Mouse (Mus musculus): ENCODE data around the gene Gm21954.

The Gm21954 gene

GRCm38 (mm10) chr3:55472110-55472509 is at the start of gene Gm21954:
Gm21954 (minus strand) TSS chr3:55472210.
- DNase-seq (ENCODE audit: low spot score) = no peak

GRCm38 (mm10) chr3:55521776-55522175 is 49.8 kb upstream of the Gm21954 start:
- DNase-seq (ENCODE audit: low spot score) = no peak

GRCm38 (mm10) chr3:55520240-55521180 is 48.5 kb upstream of the Gm21954 start:
- DNase-seq (ENCODE audit: low spot score) = peak; percentile 77

GRCm38 (mm10) chr3:55517454-55518014 is 45.5 kb upstream of the Gm21954 start:
- no peak for DNase-seq (ENCODE audit: low spot score)

GRCm38 (mm10) chr3:55515966-55516365 is 44.0 kb upstream of the Gm21954 start:
- DNase-seq (ENCODE audit: low spot score) = no peak

GRCm38 (mm10) chr3:55511658-55512057 is 39.6 kb upstream of the Gm21954 start:
- DNase-seq (ENCODE audit: low spot score) = no peak

GRCm38 (mm10) chr3:55510198-55510597 is 38.2 kb upstream of the Gm21954 start:
- no peak for DNase-seq (ENCODE audit: low spot score)

GRCm38 (mm10) chr3:55499298-55499697 is 27.3 kb upstream of the Gm21954 start:
- no peak for DNase-seq (ENCODE audit: low spot score)

GRCm38 (mm10) chr3:55496462-55496941 is 24.5 kb upstream of the Gm21954 start:
- no peak for DNase-seq (ENCODE audit: low spot score)

GRCm38 (mm10) chr3:55495866-55496265 is 23.9 kb upstream of the Gm21954 start:
- DNase-seq (ENCODE audit: low spot score) = no peak

GRCm38 (mm10) chr3:55495231-55495630 is 23.2 kb upstream of the Gm21954 start:
- DNase-seq (ENCODE audit: low spot score) = no peak

GRCm38 (mm10) chr3:55494348-55494747 is 22.3 kb upstream of the Gm21954 start:
- DNase-seq (ENCODE audit: low spot score) = no peak

- no peak for DNase-seq (ENCODE audit: low spot score)
Measured at GRCm38 (mm10) chr3:55492021-55492420, 20.0 kb upstream of the Gm21954 start.

- DNase-seq (ENCODE audit: low spot score) = no peak
Measured at GRCm38 (mm10) chr3:55489231-55489990, 17.4 kb upstream of the Gm21954 start.

GRCm38 (mm10) chr3:55483328-55483727 is 11.3 kb upstream of the Gm21954 start:
- DNase-seq (ENCODE audit: low spot score) = no peak

GRCm38 (mm10) chr3:55481140-55481539 is 9.1 kb upstream of the Gm21954 start:
- DNase-seq (ENCODE audit: low spot score) = no peak

GRCm38 (mm10) chr3:55479306-55479705 is 7.3 kb upstream of the Gm21954 start:
- no peak for DNase-seq (ENCODE audit: low spot score)

- DNase-seq (ENCODE audit: low spot score) = no peak
Measured at GRCm38 (mm10) chr3:55476694-55477093, 4.7 kb upstream of the Gm21954 start.

GRCm38 (mm10) chr3:55473146-55473545 is 1.1 kb upstream of the Gm21954 start:
- no peak for DNase-seq (ENCODE audit: low spot score)

- DNase-seq (ENCODE audit: low spot score) = no peak
Measured at GRCm38 (mm10) chr3:55466348-55466747, 5.7 kb downstream of the Gm21954 start.

GRCm38 (mm10) chr3:55465785-55466184 is 6.2 kb downstream of the Gm21954 start:
- no peak for DNase-seq (ENCODE audit: low spot score)

- DNase-seq (ENCODE audit: low spot score) = no peak
Measured at GRCm38 (mm10) chr3:55464226-55464625, 7.8 kb downstream of the Gm21954 start.

Measured in testis, postnatal 10 days (tissue).